Mouse (Mus musculus) heart, embryonic 14.5 days (tissue): Measurements from ENCODE around the gene Cfap74. TPM values are rescaled to one million over a fixed set of nuclear protein-coding genes. Genes with fewer than 3 reads are reported as not detected.

Experiments
- ATAC-seq: fragments of 200-750 bp; cut with Nextera tagmentation; 2 replicates; pipeline ENCODE4 v1.8.0; 2017; ENCODE audit warnings: low read depth, moderate TSS enrichment; ENCODE audit not compliant: insufficient number of reproducible peaks, insufficient read depth, low FRiP score
- H3K27ac ChIP-seq, 2 experiments: fragments of 200-500 bp in 1 of 2; fragments of 300-500 bp in 1 of 2; sonication (generic) in 1 of 2; replicated peaks in 1 of 2; 2 replicates each; pipeline ENCODE4 v1.5.1; 2012 to 2014; ENCODE audit warnings: low read depth in 2 of 2, low read length in 2 of 2, control low read depth in 1 of 2, mild to moderate bottlenecking in 1 of 2, mixed read lengths in 1 of 2; ENCODE audit not compliant: control insufficient read depth in 1 of 2, insufficient read depth in 1 of 2
- H3K27me3 ChIP-seq: fragments of 300-500 bp; sonication (generic); 2 replicates; pipeline ENCODE4 v1.6.1; 2014; ENCODE audit warnings: mild to moderate bottlenecking, low read length, control low read depth; ENCODE audit not compliant: control insufficient read depth, insufficient read depth
- H3K36me3 ChIP-seq: fragments of 300-500 bp; sonication (generic); 2 replicates; pipeline ENCODE4 v1.6.1; 2014; ENCODE audit warnings: mild to moderate bottlenecking, control low read depth, low read length, mixed read lengths; ENCODE audit not compliant: control insufficient read depth, insufficient read depth
- H3K4me1 ChIP-seq, 2 experiments: fragments of 200-500 bp in 1 of 2; fragments of 300-500 bp in 1 of 2; sonication (generic) in 1 of 2; 2 replicates each; pipeline ENCODE4 v1.6.1; 2012 to 2014; ENCODE audit warnings: low read length in 2 of 2, control low read depth in 1 of 2, mixed read lengths in 1 of 2; ENCODE audit not compliant: control insufficient read depth in 2 of 2, insufficient read depth in 2 of 2
- H3K4me2 ChIP-seq: fragments of 300-500 bp; sonication (generic); 2 replicates; pipeline ENCODE4 v1.6.1; 2014; ENCODE audit warnings: mild to moderate bottlenecking, low read length
- H3K4me3 ChIP-seq, 2 experiments: fragments of 200-500 bp in 1 of 2; fragments of 300-500 bp in 1 of 2; sonication (generic) in 1 of 2; 2 replicates each; pipeline ENCODE4 v1.5.1; 2012 to 2014; ENCODE audit warnings: low read length in 2 of 2, mild to moderate bottlenecking in 2 of 2, control low read depth in 1 of 2, low read depth in 1 of 2, moderate library complexity in 1 of 2; ENCODE audit not compliant: control insufficient read depth in 1 of 2, insufficient read depth in 1 of 2
- H3K9ac ChIP-seq: fragments of 300-500 bp; sonication (generic); 2 replicates; pipeline ENCODE4 v1.6.1; 2014; ENCODE audit warnings: mild to moderate bottlenecking, low read length
- H3K9me3 ChIP-seq: fragments of 300-500 bp; sonication (generic); 2 replicates; pipeline ENCODE4 v1.6.1; 2016; ENCODE audit warnings: low read length, control low read depth; ENCODE audit not compliant: control insufficient read depth
- WGBS: fragments of 180-500 bp; shearing (Covaris S2); extraction: QIAGEN DNeasy Blood & Tissue Kit; methylation state at CpG from one replicate; pipeline ENCODE4 v1.1.7; 2014; 5-methylcytosine and 5-hydroxymethylcytosine counted together
- polyA plus RNA-seq: library from polyadenylated mRNA; unstranded; fragments of >200 nt; fragmentation: Nextera tagmentation; extraction: Ambion mirVana; gene quantifications from 2 replicates; pipeline ENCODE4 v1.2.1, GENCODE M21; 2014

Cfap74 gene
- polyA plus RNA-seq, 1 experiment from 2014 or later, result 0.63 TPM

DNA sequence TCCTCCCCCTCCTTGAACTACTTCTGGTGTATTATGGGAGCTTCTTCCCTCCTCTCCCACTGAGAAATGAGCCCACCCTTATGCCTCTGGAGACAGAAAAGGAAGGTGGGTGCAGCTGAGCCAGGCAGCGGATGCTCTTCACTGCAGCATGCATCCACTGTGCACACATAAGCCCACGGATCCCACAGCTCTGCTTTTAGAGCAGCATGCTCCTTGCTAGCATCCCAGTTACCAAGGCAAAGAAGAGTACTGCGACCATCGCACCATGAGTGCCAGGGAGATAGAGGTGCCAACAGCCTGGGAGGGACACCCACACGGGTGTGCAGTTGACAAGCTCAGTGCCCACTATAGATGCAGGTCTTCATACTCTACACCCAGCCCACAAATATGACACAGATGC is 13.5 kb upstream of the Cfap74 start:
- WGBS, result 69% methylated on average over 5 of the region's 5 CpGs
- peaks cover 29% of the 10 kb centered on the region for H3K27me3 ChIP-seq
- ATAC-seq, result no peak

DNA sequence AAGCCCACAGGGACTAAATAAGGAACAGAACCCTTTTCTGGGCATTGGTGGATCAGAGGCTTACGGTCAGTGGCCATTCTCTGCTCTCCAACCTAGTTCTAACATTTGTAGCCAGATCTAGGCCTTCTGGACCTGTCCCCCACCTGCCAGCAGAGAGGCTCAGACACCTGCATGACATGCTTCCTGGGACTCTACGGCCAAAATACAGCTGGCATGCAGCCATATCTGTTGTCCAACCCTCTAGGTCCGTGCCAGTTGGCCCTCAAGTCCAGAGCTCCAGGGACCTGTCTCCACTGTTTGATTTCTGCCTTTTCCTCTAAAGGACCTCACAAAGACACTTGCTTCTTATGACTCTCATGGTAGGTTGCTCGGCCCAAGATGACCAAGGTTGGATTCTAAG is 12.2 kb upstream of the Cfap74 start:
- Histone ChIP-seq H3K9me3 (no peaks in the 10 kb centered on the region), H3K9ac (no peak overlapping the region), H3K36me3 (no peaks in the 10 kb centered on the region), H3K27me3 (peaks cover 34% of the 10 kb centered on the region), H3K27ac (no peak overlapping the region), H3K4me1 (peaks cover 0 to 7% of the 10 kb centered on the region in 2 experiments; a peak in 2 of 4 replicates), H3K4me3 (no peak overlapping the region), H3K4me2 (no peak overlapping the region)
- WGBS, result 79% methylated on average over 4 of the region's 4 CpGs
- no peak for ATAC-seq

More for the DNA sequence above, 13.5 kb upstream of the Cfap74 start:
- no peaks in the 10 kb centered on the region for H3K36me3 ChIP-seq
- no peak overlapping the region for H3K27ac ChIP-seq
- H3K4me1 ChIP-seq, result peaks cover 0 to 7% of the 10 kb centered on the region in 2 experiments; a peak in 2 of 4 replicates
- H3K9me3 ChIP-seq, result no peaks in the 10 kb centered on the region
- H3K4me3 ChIP-seq, result no peak overlapping the region
- H3K4me2 ChIP-seq, result no peak overlapping the region
- H3K9ac ChIP-seq, result no peak overlapping the region

DNA sequence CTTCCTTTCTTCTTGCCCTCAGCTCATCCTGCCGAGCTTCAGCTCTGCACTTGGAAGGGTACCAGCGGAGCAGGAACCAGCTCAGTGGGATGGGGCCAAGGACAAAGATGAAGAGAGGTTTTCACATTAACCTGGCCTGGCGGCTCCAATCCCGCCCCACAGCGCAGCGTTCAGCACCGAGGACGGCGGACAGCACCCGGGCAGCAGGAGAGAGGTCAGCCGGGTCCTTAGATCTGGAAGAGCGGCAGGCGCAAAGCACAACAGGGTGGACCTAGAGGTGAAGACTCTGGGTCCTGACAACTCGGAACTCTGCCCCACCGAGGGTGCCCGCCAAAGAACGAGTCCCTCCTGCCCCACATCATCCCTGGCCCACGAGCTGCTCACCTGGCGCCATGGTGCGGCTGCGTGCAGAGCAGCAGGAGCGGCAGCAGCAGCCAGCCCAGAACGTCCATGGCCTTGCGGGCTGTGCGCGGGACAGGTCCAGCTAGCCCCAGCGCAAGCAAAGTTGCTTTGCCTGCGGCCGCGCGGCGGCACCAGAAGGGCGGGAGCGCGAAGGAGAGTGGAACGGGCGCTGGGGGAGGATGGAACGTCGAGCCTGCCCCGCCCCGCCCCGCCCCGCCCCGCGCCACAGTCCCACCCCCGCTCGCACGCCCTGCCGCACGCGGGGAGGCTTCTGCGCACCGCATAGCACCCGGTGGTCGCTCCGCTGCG is 11.3 kb upstream of the Cfap74 start, which contains the start of gene Gabrd:
Gene Gabrd, minus strand, starts transcription at position 602 of the 711 bp plus-strand sequence.
- Histone ChIP-seq H3K36me3 (no peaks in the 10 kb centered on the region), H3K4me1 (peaks cover 0 to 7% of the 10 kb centered on the region in 2 experiments; a peak in 2 of 4 replicates), H3K9me3 (no peaks in the 10 kb centered on the region), H3K4me2 (peak within 1 kb of the TSS; percentile 74), H3K9ac (no peak within 1 kb of the TSS), H3K27me3 (peaks cover 34% of the 10 kb centered on the region), H3K27ac (no peak within 1 kb of the TSS), H3K4me3 (peak within 1 kb of the TSS; percentile 14 to 31; a peak in 3 of 4 replicates)
- WGBS, result under 1% methylated on average over 54 of the region's 57 CpGs
- ATAC-seq, result no peak

DNA sequence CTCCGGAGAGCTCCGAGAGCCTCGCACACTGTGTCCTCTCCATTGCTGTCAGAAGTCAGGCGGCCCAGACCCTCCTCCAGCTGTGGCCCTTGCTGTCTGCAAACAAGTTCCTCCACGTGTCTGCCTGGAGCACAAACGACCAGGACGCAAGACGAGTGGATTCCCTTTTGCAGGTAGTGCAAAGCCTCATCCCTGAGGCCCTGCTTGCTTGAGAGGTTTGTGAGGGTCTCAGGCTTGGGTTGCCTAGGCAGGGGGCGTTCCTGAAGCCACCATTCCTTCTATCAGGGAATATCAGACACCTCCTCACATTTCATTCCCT is 10.8 kb upstream of the Cfap74 start:
- H3K4me3 ChIP-seq, result peak overlapping the region in 1 of 2 experiments; percentile 31; a peak in 2 of 4 replicates
- no peak overlapping the region for H3K9ac ChIP-seq
- H3K27me3 ChIP-seq, result peaks cover 34% of the 10 kb centered on the region
- peak overlapping the region; percentile 74 for H3K4me2 ChIP-seq
- no peaks in the 10 kb centered on the region for H3K36me3 ChIP-seq
- 3% methylated on average over 9 of the region's 9 CpGs for WGBS
- no peak overlapping the region for H3K27ac ChIP-seq
- no peak for ATAC-seq
- no peaks in the 10 kb centered on the region for H3K9me3 ChIP-seq
- peaks cover 0 to 7% of the 10 kb centered on the region in 2 experiments; a peak in 2 of 4 replicates for H3K4me1 ChIP-seq

DNA sequence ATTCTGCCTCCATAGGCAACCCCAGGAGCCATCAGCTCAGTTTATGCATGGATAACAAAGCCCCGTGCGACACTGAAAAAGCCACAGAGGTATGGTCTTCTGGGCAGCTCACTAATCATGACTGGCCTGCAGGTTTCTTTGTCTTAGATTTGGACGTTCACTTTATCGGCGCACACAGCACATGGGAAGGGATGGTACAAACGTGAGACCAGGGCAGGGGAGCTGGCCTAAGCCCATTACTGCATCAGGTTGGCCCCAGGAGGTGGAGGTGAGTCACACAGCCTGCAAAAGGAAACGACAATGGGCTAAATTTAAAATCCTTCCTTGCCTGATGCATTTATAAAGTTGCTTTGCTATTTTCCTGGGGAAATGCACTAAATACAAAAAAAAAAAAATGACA is 7.9 kb upstream of the Cfap74 start:
- ATAC-seq, result no peak
- H3K9ac ChIP-seq, result no peak overlapping the region
- no peak overlapping the region for H3K4me2 ChIP-seq
- peaks cover 0 to 7% of the 10 kb centered on the region in 2 experiments; a peak in 2 of 4 replicates for H3K4me1 ChIP-seq
- WGBS, result 60% methylated on average over 7 of the region's 7 CpGs
- no peak overlapping the region for H3K4me3 ChIP-seq
- H3K27me3 ChIP-seq, result peaks cover 34% of the 10 kb centered on the region
- H3K9me3 ChIP-seq, result peaks cover 4% of the 10 kb centered on the region; the same call in 1 of the 2 replicates
- H3K27ac ChIP-seq, result no peak overlapping the region
- H3K36me3 ChIP-seq, result no peaks in the 10 kb centered on the region

DNA sequence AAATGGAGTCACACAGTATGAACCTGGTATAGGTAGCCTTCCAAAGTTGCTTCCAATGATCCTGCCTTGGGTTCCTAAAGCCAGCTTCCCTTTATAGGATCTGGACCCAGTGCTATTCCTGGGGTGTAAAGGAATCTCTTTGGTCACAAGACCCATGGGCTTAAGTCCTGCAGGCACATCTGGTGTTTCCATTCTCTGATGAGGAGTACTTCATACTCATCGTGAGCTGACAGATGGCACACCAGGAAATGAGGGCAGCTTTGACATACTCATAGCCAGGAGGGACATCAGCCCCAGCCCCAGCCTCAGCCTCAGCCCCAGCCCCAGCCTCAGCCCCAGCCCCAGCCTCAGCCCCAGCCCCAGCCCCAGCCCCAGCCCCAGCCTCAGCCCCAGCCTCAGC is 6.5 kb upstream of the Cfap74 start:
- Histone ChIP-seq H3K4me3 (no peak overlapping the region), H3K4me1 (peaks cover 0 to 7% of the 10 kb centered on the region in 2 experiments; a peak in 2 of 4 replicates), H3K27me3 (peaks cover 24% of the 10 kb centered on the region), H3K9ac (no peak overlapping the region), H3K4me2 (no peak overlapping the region), H3K36me3 (no peaks in the 10 kb centered on the region), H3K27ac (no peak overlapping the region), H3K9me3 (peaks cover 4% of the 10 kb centered on the region; the same call in 1 of the 2 replicates)
- 65% methylated on average over 1 of the region's 1 CpGs for WGBS
- ATAC-seq, result no peak

DNA sequence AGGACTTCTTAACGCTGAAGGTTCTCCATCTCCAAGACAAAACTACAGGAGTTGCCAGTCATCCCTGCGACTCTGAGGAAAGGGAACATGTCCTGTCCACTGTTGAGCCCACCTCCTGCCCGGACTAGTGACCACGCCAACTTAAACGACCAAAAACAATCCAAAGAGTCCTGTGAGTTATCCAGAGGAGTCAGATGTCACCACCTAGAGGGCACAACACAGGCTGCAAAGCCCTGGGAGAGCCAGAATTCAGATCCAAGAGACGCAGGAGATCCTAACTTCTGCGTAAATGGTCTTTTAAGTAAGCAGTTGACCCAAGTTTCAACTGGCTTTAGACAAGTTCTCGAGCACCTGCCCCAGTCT is 314 bp upstream of the Cfap74 start:
- WGBS, result under 1% methylated on average over 8 of the region's 8 CpGs
- H3K4me1 ChIP-seq, result no peaks in the 10 kb centered on the region; a peak in 1 of 4 replicates
- no peaks in the 10 kb centered on the region for H3K36me3 ChIP-seq
- 0 out of 2 replicates have a peak overlapping the region, but pooled peaks have one; percentile 47 for H3K9ac ChIP-seq
- peak overlapping the region; percentile 83 for H3K4me2 ChIP-seq
- peak overlapping the region; percentile 42 to 48 for H3K4me3 ChIP-seq
- no peak for ATAC-seq
- H3K27ac ChIP-seq, result no peak overlapping the region
- H3K27me3 ChIP-seq, result no peaks in the 10 kb centered on the region; the same call in 1 of the 2 replicates
- H3K9me3 ChIP-seq, result peaks cover 4% of the 10 kb centered on the region; the same call in 1 of the 2 replicates
